17 mouse cellular contexts compared by ENCODE assay signal in genomic region chr1:187613277-187613676, GRCm38 (mm10). TPM values are rescaled to one million over a fixed set of nuclear protein-coding genes. Genes with fewer than 3 reads are reported as not detected.
"Had no signal": no experiment of that assay in that cellular context is flagged by ENCODE, and none has a peak within 500 bp of the region (broad histone marks: within the 10 kb centered on the region; RNA-seq: fewer than 3 reads in every experiment).

No protein-coding gene starts in this region.

- H3K9ac ChIP-seq: neural tube, embryonic 12.5 days; neural tube, embryonic 13.5 days; neural tube, embryonic 15.5 days; stomach, embryonic 15.5 days had no signal

- H3K4me2 ChIP-seq: neural tube, embryonic 12.5 days; neural tube, embryonic 13.5 days; neural tube, embryonic 15.5 days; stomach, embryonic 15.5 days had no signal

- H3K27ac ChIP-seq: neural tube, embryonic 12.5 days; neural tube, embryonic 13.5 days; neural tube, embryonic 15.5 days; stomach, embryonic 15.5 days; stomach, postnatal 0 days had no signal

- H3K9me3 ChIP-seq: neural tube, embryonic 12.5 days; neural tube, embryonic 13.5 days; neural tube, embryonic 15.5 days; stomach, embryonic 15.5 days had no signal

- H3K4me3 ChIP-seq: neural tube, embryonic 12.5 days; neural tube, embryonic 13.5 days; neural tube, embryonic 15.5 days; stomach, embryonic 15.5 days had no signal

- DNase-seq: retina, postnatal 1 day; right cerebral cortex, adult 18-20 months; right cerebral cortex, postnatal 14 days; right cerebral cortex, postnatal 25 days; spleen, adult 18-20 months; thymus, adult 18-20 months; thymus, adult 2 months; thymus, postnatal 14 days; thymus, postnatal 25 days; thymus, postnatal 36 days; thymus, postnatal 4 days had no signal

- H3K36me3 ChIP-seq: neural tube, embryonic 12.5 days; neural tube, embryonic 13.5 days; neural tube, embryonic 15.5 days; stomach, embryonic 15.5 days had no signal

RNA-seq across cellular contexts. Expression of gene Esrrg, which starts 4.7 kb away (rescaled TPM):
- total RNA-seq: neutrophil, adult 5-6 weeks had no signal
